Mouse (Mus musculus) forebrain, embryonic 15.5 days (tissue): ENCODE data around the gene Cubn. TPM values are rescaled to one million over a fixed set of nuclear protein-coding genes. Genes with fewer than 3 reads are reported as not detected.

Source experiments
- ATAC-seq: fragments of 200-750 bp; cut with Nextera tagmentation; replicated peaks from 2 replicates; pipeline ENCODE4 v1.8.0; 2017; ENCODE audit warnings: mild to moderate bottlenecking, moderate TSS enrichment, moderate library complexity
- H3K27ac ChIP-seq: fragments of 300-500 bp; sonication (generic); replicated peaks from 2 replicates; pipeline ENCODE4 v1.5.1; 2015; ENCODE audit warnings: mild to moderate bottlenecking, inconsistent platforms
- H3K27me3 ChIP-seq: fragments of 300-500 bp; sonication (generic); 2 replicates; pipeline ENCODE4 v1.6.1; 2015; ENCODE audit warnings: inconsistent platforms
- H3K36me3 ChIP-seq: fragments of 300-500 bp; sonication (generic); 2 replicates; pipeline ENCODE4 v1.6.1; 2015; ENCODE audit warnings: mild to moderate bottlenecking, inconsistent platforms
- H3K4me1 ChIP-seq: fragments of 300-500 bp; sonication (generic); 2 replicates; pipeline ENCODE4 v1.6.1; 2015; ENCODE audit warnings: inconsistent platforms
- H3K4me2 ChIP-seq: fragments of 300-500 bp; sonication (generic); replicated peaks from 2 replicates; pipeline ENCODE4 v1.6.1; 2015; ENCODE audit warnings: mild to moderate bottlenecking, inconsistent platforms
- H3K4me3 ChIP-seq: fragments of 300-500 bp; sonication (generic); 2 replicates; pipeline ENCODE4 v1.5.1; 2015; ENCODE audit warnings: mild to moderate bottlenecking, inconsistent platforms
- H3K9ac ChIP-seq: fragments of 300-500 bp; sonication (generic); replicated peaks from 2 replicates; pipeline ENCODE4 v1.6.1; 2015; ENCODE audit warnings: mild to moderate bottlenecking, inconsistent platforms
- H3K9me3 ChIP-seq: fragments of 300-500 bp; sonication (generic); 2 replicates; pipeline ENCODE4 v1.6.1; 2016; ENCODE audit warnings: inconsistent platforms
- WGBS: fragments of 180-500 bp; shearing (Covaris S2); methylation state at CpG from one replicate; pipeline ENCODE4 v1.1.7; 2015; ENCODE audit warnings: mixed read lengths; 5-methylcytosine and 5-hydroxymethylcytosine counted together
- polyA plus RNA-seq: library from polyadenylated mRNA; unstranded; fragments of >200 nt; fragmentation: Nextera tagmentation; extraction: Ambion mirVana; gene quantifications from 2 replicates; pipeline ENCODE4 v1.2.1, GENCODE M21; 2015

Cubn gene
- polyA plus RNA-seq, 1 experiment from 2014 or later = 0.19 TPM

DNA sequence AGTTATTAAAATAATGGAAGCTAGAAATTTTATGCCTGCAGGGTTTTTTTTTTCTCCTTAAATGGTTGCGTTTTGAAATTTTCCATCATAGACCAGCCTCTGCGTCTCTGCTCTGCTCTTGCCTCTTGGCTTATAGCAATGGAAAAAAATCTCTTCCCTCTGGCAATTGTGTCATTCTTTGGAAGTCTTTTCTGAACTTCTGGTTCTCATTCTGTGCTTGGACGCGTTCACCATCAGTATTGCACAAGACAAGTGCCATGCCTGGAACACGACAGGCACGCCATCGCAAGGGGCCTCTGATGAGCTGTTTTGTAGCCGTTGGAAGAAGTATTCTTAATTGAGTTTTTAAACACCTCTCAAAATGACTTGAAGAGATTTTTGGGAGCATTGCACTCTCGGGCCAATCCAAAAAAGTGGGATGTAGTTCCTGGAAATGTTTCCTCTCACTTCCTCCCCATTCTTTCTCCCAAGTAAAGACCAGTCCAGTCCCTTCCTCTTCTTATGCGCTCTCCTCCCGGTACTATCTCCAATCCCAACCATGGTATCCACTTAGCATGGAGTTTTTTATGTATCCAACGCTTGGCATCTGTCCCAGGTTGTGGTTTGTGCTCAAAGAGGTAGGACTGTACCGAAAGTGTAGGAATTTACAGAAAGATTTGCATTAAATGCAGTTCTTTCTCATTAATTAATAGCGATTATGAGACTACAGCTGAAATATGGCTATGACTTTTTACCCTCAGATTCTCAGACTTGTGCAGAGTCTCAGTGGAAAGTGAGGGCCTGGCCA is 69.4 kb downstream of the Cubn start:
- ATAC-seq = no peak
- no peak overlapping the region for H3K4me3 ChIP-seq
- H3K4me2 ChIP-seq = no peak overlapping the region
- H3K27me3 ChIP-seq = no peaks in the 10 kb centered on the region
- H3K9me3 ChIP-seq = no peaks in the 10 kb centered on the region
- WGBS = 91% methylated on average over 14 of the region's 14 CpGs
- H3K36me3 ChIP-seq = no peaks in the 10 kb centered on the region
- no peaks in the 10 kb centered on the region for H3K4me1 ChIP-seq
- H3K27ac ChIP-seq = no peak overlapping the region
- H3K9ac ChIP-seq = no peak overlapping the region

DNA sequence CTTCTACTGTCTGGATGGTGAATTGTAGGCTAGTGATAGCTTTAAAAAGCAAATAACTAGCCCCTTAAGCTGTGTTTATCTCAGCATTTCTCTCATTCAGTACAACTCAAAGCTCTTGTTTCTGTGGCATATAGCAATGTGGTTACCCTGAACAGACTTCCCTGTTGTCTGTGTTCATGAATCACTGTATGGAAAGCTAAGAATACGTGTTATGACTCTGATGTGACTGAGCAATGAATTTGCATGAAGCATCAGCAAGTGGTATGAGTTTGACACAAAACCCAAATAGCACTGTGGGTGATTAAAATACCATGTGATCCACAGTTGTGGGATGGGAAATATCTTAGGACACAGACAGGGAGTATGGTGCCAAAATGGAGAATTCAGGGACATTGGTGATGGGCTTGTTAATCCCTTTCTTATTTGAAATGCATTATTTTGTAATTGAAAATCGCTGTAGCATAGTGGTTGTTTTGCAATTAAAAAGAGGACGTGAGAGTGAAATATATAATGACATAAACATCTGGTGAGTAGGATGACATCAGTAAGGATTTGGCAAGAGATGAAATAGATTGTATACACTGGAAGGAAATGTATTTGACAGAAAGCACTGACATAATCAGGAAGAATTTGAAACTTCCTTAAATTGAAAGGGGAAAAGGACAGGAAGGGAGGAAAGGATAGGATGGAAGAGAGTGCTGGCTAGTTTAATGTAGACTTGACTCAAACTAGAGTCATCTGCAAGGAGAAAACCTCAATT is 74.7 kb downstream of the Cubn start:
- Histone ChIP-seq H3K36me3 (no peaks in the 10 kb centered on the region), H3K4me1 (peaks cover 7% of the 10 kb centered on the region; the same call in 1 of the 2 replicates), H3K9me3 (no peaks in the 10 kb centered on the region), H3K27me3 (no peaks in the 10 kb centered on the region), H3K27ac (no peak overlapping the region), H3K4me3 (no peak overlapping the region), H3K4me2 (no peak overlapping the region), H3K9ac (no peak overlapping the region)
- ATAC-seq = no peak
- WGBS = 70% methylated on average over 3 of the region's 3 CpGs

DNA sequence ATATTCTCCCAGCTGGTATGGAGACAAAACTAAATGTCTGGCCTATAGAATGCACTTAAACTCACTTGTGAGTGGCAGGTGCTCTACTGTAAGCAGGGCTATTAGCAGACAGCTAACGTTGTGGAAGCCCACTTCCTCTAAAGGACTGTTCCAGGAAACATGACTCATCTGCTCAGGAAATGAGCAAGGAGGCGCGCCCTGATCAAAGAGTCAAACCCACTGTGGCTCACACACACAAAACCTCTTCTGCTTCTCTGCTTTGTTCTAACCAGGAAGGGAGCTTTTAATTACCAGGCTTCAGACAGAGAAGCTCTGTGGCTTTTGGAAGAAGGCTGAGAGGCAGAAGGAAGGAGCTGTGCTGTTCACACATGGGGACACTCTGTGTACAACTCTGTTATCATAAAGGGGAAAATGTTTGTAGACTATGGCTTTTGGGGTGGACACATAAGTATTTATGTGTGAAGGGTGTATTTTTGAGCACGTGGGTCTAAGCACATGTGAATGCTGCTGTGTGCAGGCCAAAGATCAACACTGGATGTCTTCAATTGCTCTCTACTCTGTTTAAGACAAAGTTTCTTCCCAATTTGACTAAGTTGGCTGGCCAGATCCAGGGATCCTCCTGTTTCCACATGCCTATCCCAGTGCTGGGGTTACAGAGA is 78.0 kb downstream of the Cubn start:
- no peak overlapping the region for H3K4me3 ChIP-seq
- H3K36me3 ChIP-seq = no peaks in the 10 kb centered on the region
- H3K9me3 ChIP-seq = no peaks in the 10 kb centered on the region
- H3K4me2 ChIP-seq = no peak overlapping the region
- H3K27me3 ChIP-seq = no peaks in the 10 kb centered on the region
- peaks cover 7% of the 10 kb centered on the region; the same call in 1 of the 2 replicates for H3K4me1 ChIP-seq
- H3K27ac ChIP-seq = 0 out of 2 replicates have a peak overlapping the region, but pooled peaks have one; percentile 31
- ATAC-seq = peak; percentile 26; the same call in 1 of the 2 replicates
- WGBS = 42% methylated on average over 4 of the region's 4 CpGs
- H3K9ac ChIP-seq = no peak overlapping the region

DNA sequence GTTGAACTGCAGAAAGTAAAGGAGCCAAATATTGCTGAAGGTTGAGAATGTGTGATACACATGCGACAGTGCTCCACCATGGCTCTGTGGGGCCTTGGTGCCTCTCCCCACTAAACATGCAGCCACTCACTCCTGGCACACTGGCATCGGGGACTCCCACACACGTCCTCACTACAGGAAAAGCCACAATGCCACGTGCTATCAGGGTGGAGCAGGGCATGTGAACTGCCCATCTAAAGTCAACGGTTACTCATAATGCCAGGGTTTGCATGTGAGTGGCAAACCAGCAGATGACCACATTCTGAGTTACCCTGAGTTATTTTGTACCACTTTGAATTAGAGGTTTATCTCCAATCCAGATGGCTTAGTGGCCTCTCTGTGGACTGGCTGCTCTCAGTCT is 81.0 kb downstream of the Cubn start:
- Histone ChIP-seq H3K4me1 (peaks cover 7% of the 10 kb centered on the region; the same call in 1 of the 2 replicates), H3K27ac (no peak overlapping the region), H3K9me3 (no peaks in the 10 kb centered on the region), H3K9ac (no peak overlapping the region), H3K27me3 (no peaks in the 10 kb centered on the region), H3K4me2 (no peak overlapping the region), H3K4me3 (no peak overlapping the region), H3K36me3 (no peaks in the 10 kb centered on the region)
- 87% methylated on average over 5 of the region's 5 CpGs for WGBS
- no peak for ATAC-seq

DNA sequence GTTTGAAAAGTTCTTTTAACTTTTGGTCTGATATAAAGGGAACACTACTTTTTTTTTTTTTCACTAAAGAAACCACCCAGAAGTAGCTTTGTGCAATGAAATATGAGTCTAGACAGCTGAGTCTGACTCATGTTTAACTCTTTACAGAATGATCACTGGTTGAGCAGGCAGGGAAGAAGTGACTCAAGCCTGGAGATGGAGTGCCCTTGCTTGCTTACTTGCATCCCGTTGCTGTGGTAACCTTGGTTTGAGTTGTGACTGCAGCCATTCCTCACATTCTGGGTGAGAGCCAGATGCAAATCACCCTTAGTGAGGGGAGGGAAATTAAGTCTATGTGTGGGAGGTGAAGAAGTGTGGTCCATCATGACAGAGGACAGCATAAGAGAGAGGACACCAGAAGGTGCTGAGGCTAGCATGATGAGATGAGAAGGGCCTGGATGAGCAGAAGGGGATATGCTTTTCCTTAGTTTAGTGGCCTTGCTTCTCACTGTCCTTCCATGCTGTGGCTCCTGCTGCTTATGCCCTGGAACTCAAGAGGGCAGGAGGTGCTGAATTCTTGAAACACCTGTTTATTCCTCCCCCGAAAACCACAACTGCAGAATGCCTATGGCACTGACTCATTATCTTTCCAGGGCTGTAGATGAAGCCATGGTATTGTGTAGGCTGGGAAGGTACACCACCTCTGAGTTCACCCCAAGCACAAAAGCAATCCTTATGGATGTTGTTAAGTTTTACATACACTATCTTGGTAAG is 81.7 kb downstream of the Cubn start:
- WGBS = 91% methylated on average over 2 of the region's 2 CpGs
- Histone ChIP-seq H3K27me3 (no peaks in the 10 kb centered on the region), H3K27ac (no peak overlapping the region), H3K9ac (no peak overlapping the region), H3K4me2 (no peak overlapping the region), H3K36me3 (no peaks in the 10 kb centered on the region), H3K9me3 (no peaks in the 10 kb centered on the region), H3K4me1 (peaks cover 7% of the 10 kb centered on the region; the same call in 1 of the 2 replicates), H3K4me3 (no peak overlapping the region)
- no peak for ATAC-seq

DNA sequence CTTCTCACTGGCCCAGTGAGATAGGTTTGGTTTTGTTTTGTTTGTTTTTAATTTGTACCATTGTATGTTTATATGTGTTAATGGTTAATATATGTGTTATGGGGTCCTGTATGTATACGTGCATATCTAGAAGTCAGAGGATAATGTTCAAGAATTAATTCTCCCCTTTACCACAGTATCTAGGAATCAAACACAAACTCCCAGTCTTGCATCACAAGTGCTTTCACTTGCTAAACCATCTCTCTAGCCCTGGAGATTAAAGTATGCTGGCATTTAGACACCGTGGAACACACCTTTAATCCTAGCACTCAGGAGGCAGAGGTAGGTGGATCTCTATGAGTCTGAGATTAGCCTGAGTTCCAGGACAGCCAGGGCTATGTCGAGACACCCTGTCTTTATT is 83.3 kb downstream of the Cubn start:
- 82% methylated on average over 3 of the region's 3 CpGs for WGBS
- no peak overlapping the region for H3K9ac ChIP-seq
- no peaks in the 10 kb centered on the region for H3K9me3 ChIP-seq
- H3K27ac ChIP-seq = no peak overlapping the region
- H3K4me2 ChIP-seq = no peak overlapping the region
- no peak overlapping the region for H3K4me3 ChIP-seq
- ATAC-seq = no peak
- H3K4me1 ChIP-seq = 0 out of 2 replicates have a peak, but pooled peaks cover under 1% of the 10 kb centered on the region
- H3K27me3 ChIP-seq = no peaks in the 10 kb centered on the region
- no peaks in the 10 kb centered on the region for H3K36me3 ChIP-seq

DNA sequence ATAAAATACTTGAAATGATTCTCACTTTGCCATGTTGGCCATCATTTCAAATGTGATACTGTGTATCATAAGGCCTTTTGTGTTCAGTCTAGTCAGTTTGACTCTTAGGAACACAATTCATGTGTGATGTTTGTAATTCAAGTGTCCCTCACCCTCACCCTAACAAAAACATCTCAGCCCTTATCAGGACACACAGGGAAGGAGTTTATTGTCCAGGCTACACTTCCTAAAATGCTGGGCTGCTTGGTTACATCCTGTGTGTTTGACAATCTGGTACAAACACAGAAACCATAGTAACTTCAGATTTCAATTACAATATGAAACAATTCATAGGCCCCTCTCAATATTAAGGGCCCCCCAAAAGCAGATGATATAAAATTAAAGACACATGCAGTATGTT is 83.9 kb downstream of the Cubn start:
- Histone ChIP-seq H3K9ac (no peak overlapping the region), H3K27ac (no peak overlapping the region), H3K36me3 (no peaks in the 10 kb centered on the region), H3K4me1 (no peaks in the 10 kb centered on the region), H3K9me3 (no peaks in the 10 kb centered on the region), H3K4me3 (no peak overlapping the region), H3K4me2 (no peak overlapping the region), H3K27me3 (no peaks in the 10 kb centered on the region)
- no peak for ATAC-seq

DNA sequence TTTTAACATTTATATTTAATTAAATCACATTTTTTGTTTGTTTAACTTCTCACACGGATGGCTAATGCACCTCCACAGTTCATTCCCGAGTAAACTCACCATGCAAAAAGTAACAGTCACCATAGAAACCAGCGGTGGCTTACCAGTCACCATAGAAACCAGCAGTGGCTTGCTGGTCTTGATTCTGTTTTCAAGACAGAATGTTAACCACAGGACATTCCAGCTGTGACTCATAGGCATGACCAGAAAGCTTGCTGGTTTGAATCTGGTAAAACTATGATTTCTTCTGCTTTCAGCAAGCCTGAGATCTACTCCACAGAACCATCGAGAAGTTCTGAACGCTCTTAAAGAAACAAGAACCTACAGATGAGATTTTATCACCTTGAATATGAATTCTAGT is 84.3 kb downstream of the Cubn start:
- Histone ChIP-seq H3K9ac (no peak overlapping the region), H3K4me1 (no peaks in the 10 kb centered on the region), H3K4me3 (no peak overlapping the region), H3K27me3 (no peaks in the 10 kb centered on the region), H3K27ac (no peak overlapping the region), H3K4me2 (no peak overlapping the region), H3K9me3 (no peaks in the 10 kb centered on the region), H3K36me3 (no peaks in the 10 kb centered on the region)
- WGBS = 38% methylated on average over 5 of the region's 5 CpGs
- ATAC-seq = 0 out of 2 replicates have a peak, but pooled peaks have one; percentile 46

DNA sequence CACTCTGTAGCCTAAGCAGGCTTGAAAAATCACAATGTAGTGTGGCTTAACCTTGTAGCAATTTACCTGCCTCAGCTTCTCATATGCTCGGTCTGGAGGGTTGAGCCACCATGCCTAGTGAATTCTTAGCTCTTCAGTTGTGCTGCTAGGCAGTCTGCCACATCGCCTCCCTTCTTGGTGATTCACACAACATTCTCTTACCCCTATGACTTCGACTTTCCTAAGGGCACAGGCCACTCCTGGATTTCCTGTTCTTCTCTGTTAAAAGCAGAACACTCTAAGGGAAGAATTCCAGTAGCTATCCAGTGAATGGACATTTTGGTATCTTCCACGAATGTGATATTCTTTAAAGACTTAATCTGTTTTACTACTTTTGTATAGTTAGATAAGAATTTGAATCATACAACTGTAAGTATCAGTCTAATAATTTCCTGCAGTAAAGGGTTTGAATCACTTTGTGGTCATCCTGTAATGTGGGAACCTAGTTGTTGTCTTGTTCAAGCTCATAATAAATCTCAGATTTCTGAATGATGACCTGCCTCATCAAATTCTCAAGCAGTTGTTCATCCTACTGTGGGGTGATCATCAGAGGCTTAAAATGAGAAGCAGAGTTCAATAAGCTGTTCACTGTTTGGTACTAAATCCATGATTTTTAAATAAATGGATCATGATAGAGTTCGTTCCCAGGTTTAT is 86.5 kb downstream of the Cubn start:
- 88% methylated on average over 5 of the region's 5 CpGs for WGBS
- no peaks in the 10 kb centered on the region for H3K36me3 ChIP-seq
- H3K4me3 ChIP-seq = no peak overlapping the region
- no peak overlapping the region for H3K27ac ChIP-seq
- H3K9ac ChIP-seq = no peak overlapping the region
- no peak overlapping the region for H3K4me2 ChIP-seq
- H3K4me1 ChIP-seq = no peaks in the 10 kb centered on the region
- H3K9me3 ChIP-seq = no peaks in the 10 kb centered on the region
- no peak for ATAC-seq
- H3K27me3 ChIP-seq = no peaks in the 10 kb centered on the region

DNA sequence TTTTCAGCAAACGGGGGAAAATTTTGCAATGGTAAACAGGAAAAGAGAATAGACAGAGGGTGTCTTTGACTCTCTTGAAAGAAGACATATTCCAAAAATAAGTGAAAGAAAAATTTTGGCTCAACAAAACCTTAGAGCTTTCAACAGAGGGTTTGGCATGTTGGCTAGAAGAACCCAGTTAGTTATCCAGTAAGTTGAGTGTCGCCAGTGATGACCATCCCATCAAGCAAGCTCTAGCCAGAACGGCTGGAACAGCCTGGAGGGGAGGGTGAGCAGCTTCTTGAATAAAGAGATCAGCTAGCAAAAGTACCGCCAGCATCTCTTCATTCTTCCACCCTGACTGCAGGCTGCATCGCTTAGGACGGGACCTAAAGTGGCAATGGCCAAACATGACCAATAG is 90.8 kb downstream of the Cubn start:
- Histone ChIP-seq H3K36me3 (no peaks in the 10 kb centered on the region), H3K27ac (no peak overlapping the region), H3K4me3 (no peak overlapping the region), H3K27me3 (no peaks in the 10 kb centered on the region), H3K9me3 (no peaks in the 10 kb centered on the region), H3K9ac (no peak overlapping the region), H3K4me1 (peaks cover 22% of the 10 kb centered on the region), H3K4me2 (no peak overlapping the region)
- ATAC-seq = no peak
- WGBS = 89% methylated on average over 6 of the region's 6 CpGs

DNA sequence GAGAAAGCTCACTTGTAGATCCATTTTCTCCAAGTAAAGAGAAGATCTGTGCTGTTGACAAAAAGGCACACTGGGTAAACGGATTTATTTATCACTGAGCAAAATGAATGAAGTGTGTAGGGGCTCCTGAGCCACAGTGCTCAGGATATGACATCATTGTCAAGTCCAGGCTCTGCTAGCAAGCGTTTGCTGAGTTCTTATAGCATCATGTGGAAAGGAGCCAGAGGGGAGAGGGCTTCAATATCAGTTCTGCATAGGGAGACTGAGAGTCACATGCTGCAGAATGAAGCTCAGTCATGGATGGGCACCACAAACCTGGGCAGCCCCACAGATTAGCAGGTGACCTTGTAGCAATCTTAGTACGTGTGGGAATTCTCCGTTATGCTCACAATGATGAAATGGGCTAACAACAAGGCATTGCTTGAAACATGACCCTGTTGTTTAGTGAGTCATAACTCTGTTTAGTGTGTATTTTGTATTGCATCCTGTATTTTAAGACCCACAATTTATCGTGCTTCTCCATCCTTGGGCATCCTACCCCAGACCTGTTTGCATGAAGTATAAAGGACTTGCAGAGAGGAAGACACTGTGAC is 92.0 kb downstream of the Cubn start:
- Histone ChIP-seq H3K4me3 (no peak overlapping the region), H3K4me2 (no peak overlapping the region), H3K36me3 (no peaks in the 10 kb centered on the region), H3K9ac (no peak overlapping the region), H3K27ac (peak overlapping the region; percentile 67), H3K27me3 (no peaks in the 10 kb centered on the region), H3K9me3 (no peaks in the 10 kb centered on the region), H3K4me1 (peaks cover 23% of the 10 kb centered on the region)
- WGBS = 33% methylated on average over 5 of the region's 5 CpGs
- ATAC-seq = peak; percentile 57
